Mouse (Mus musculus) neural tube, embryonic 13.5 days (tissue): Measurements from ENCODE around the gene Rom1. TPM values are rescaled to one million over a fixed set of nuclear protein-coding genes. Genes with fewer than 3 reads are reported as not detected.
"Not testable (repeated sequence)": the region's sequence is repeated elsewhere in the genome, so short reads cannot be mapped to it uniquely, and the experiment has no call there.

Experiments used
- ATAC-seq: fragments of 200-750 bp; cut with Nextera tagmentation; 2 replicates; pipeline ENCODE4 v1.8.0; 2017; ENCODE audit warnings: low read depth, mild to moderate bottlenecking, moderate TSS enrichment, moderate library complexity
- H3K27ac ChIP-seq: fragments of 300-500 bp; sonication (generic); replicated peaks from 2 replicates; pipeline ENCODE4 v1.5.1; 2015; ENCODE audit warnings: moderate library complexity, mild to moderate bottlenecking, inconsistent platforms
- H3K27me3 ChIP-seq: fragments of 300-500 bp; sonication (generic); 2 replicates; pipeline ENCODE4 v1.6.1; 2015; ENCODE audit warnings: mild to moderate bottlenecking, inconsistent platforms
- H3K36me3 ChIP-seq: fragments of 300-500 bp; sonication (generic); 2 replicates; pipeline ENCODE4 v1.6.1; 2015; ENCODE audit warnings: mild to moderate bottlenecking, inconsistent platforms
- H3K4me1 ChIP-seq: fragments of 300-500 bp; sonication (generic); replicated peaks from 2 replicates; pipeline ENCODE4 v1.6.1; 2015; ENCODE audit warnings: inconsistent platforms
- H3K4me2 ChIP-seq: fragments of 300-500 bp; sonication (generic); 2 replicates; pipeline ENCODE4 v1.6.1; 2015; ENCODE audit warnings: inconsistent platforms, mild to moderate bottlenecking, moderate library complexity
- H3K4me3 ChIP-seq: fragments of 300-500 bp; sonication (generic); 2 replicates; pipeline ENCODE4 v1.5.1; 2015; ENCODE audit warnings: mild to moderate bottlenecking, inconsistent platforms
- H3K9ac ChIP-seq: fragments of 300-500 bp; sonication (generic); 2 replicates; pipeline ENCODE4 v1.6.1; 2015; ENCODE audit warnings: moderate library complexity, mild to moderate bottlenecking, inconsistent platforms
- H3K9me3 ChIP-seq: fragments of 300-500 bp; sonication (generic); 2 replicates; pipeline ENCODE4 v1.6.1; 2016; ENCODE audit warnings: inconsistent platforms
- WGBS: fragments of 180-500 bp; shearing (Covaris S2); methylation state at CpG from one replicate; pipeline ENCODE4 v1.1.7; 2015; 5-methylcytosine and 5-hydroxymethylcytosine counted together
- polyA plus RNA-seq: library from polyadenylated mRNA; unstranded; fragments of >200 nt; fragmentation: Nextera tagmentation; extraction: Ambion mirVana; gene quantifications from 2 replicates; pipeline ENCODE4 v1.2.1, GENCODE M21; 2015

Rom1 gene
- polyA plus RNA-seq, 1 experiment from 2014 or later: 2.8 TPM

GRCm38 (mm10) chr19:8920073-8920736, 9.0 kb downstream of the Rom1 start, which contains the start of gene B3gat3:
B3gat3 (plus strand) TSS chr19:8920374.
- no peaks in the 10 kb centered on the region for H3K9me3 ChIP-seq
- H3K9ac ChIP-seq: peak within 1 kb of the TSS; percentile 81
- H3K36me3 ChIP-seq: peaks cover 30% of the 10 kb centered on the region
- peak within 1 kb of the TSS; percentile 87 for H3K27ac ChIP-seq
- peak; percentile 98 for ATAC-seq
- H3K27me3 ChIP-seq: no peaks in the 10 kb centered on the region
- H3K4me1 ChIP-seq: peaks cover 20% of the 10 kb centered on the region
- H3K4me3 ChIP-seq: peak within 1 kb of the TSS; percentile 84
- peak within 1 kb of the TSS; percentile 85 for H3K4me2 ChIP-seq
- WGBS: 3% methylated on average over 50 of the region's 50 CpGs

- peak overlapping the region; percentile 81; the same call in 1 of the 2 replicates for H3K9ac ChIP-seq
- peak overlapping the region; percentile 87 for H3K27ac ChIP-seq
- WGBS: 49% methylated on average over 6 of the region's 6 CpGs
- peaks cover 34% of the 10 kb centered on the region for H3K36me3 ChIP-seq
- peak overlapping the region; percentile 84 for H3K4me3 ChIP-seq
- H3K4me1 ChIP-seq: peaks cover 20% of the 10 kb centered on the region
- no peaks in the 10 kb centered on the region for H3K9me3 ChIP-seq
- H3K27me3 ChIP-seq: no peaks in the 10 kb centered on the region
- peak; percentile 12; the same call in 1 of the 2 replicates for ATAC-seq
- peak overlapping the region; percentile 85 for H3K4me2 ChIP-seq
These were observed 9.5 kb downstream of the Rom1 start for GRCm38 (mm10) chr19:8919684-8920072.

GRCm38 (mm10) chr19:8919000-8919399, 10.2 kb downstream of the Rom1 start:
- H3K9me3 ChIP-seq: no peaks in the 10 kb centered on the region
- no peak overlapping the region for H3K4me2 ChIP-seq
- peaks cover 41% of the 10 kb centered on the region for H3K36me3 ChIP-seq
- no peak overlapping the region for H3K9ac ChIP-seq
- no peaks in the 10 kb centered on the region for H3K27me3 ChIP-seq
- H3K4me3 ChIP-seq: no peak overlapping the region
- no peak overlapping the region for H3K27ac ChIP-seq
- no peak for ATAC-seq
- WGBS: 93% methylated on average over 3 of the region's 3 CpGs
- peaks cover 20% of the 10 kb centered on the region for H3K4me1 ChIP-seq

- no peak overlapping the region for H3K4me2 ChIP-seq
- no peak overlapping the region for H3K27ac ChIP-seq
- no peaks in the 10 kb centered on the region for H3K9me3 ChIP-seq
- no peak overlapping the region for H3K4me3 ChIP-seq
- H3K4me1 ChIP-seq: no peaks in the 10 kb centered on the region
- H3K36me3 ChIP-seq: peaks cover 80% of the 10 kb centered on the region
- no peak overlapping the region for H3K9ac ChIP-seq
- H3K27me3 ChIP-seq: no peaks in the 10 kb centered on the region
- WGBS: 93% methylated on average over 3 of the region's 3 CpGs
- no peak for ATAC-seq
These were observed 14.9 kb downstream of the Rom1 start for GRCm38 (mm10) chr19:8914212-8914611.

- Histone ChIP-seq H3K27me3 (no peaks in the 10 kb centered on the region), H3K36me3 (peaks cover 100% of the 10 kb centered on the region), H3K4me3 (no peak overlapping the region), H3K9me3 (no peaks in the 10 kb centered on the region), H3K4me1 (no peaks in the 10 kb centered on the region), H3K27ac (no peak overlapping the region), H3K9ac (no peak overlapping the region), H3K4me2 (no peak overlapping the region)
- 93% methylated on average over 5 of the region's 5 CpGs for WGBS
- ATAC-seq: no peak
These were observed 17.3 kb downstream of the Rom1 start for GRCm38 (mm10) chr19:8911810-8912209.

- H3K4me1 ChIP-seq: no peaks in the 10 kb centered on the region
- no peak overlapping the region for H3K27ac ChIP-seq
- peaks cover 97% of the 10 kb centered on the region for H3K36me3 ChIP-seq
- 90% methylated on average over 6 of the region's 6 CpGs for WGBS
- no peaks in the 10 kb centered on the region for H3K27me3 ChIP-seq
- H3K4me2 ChIP-seq: no peak overlapping the region
- H3K4me3 ChIP-seq: no peak overlapping the region
- H3K9me3 ChIP-seq: no peaks in the 10 kb centered on the region
- H3K9ac ChIP-seq: no peak overlapping the region
- ATAC-seq: no peak
These were observed 20.6 kb downstream of the Rom1 start for GRCm38 (mm10) chr19:8908531-8908930.

GRCm38 (mm10) chr19:8903412-8903811, 25.7 kb downstream of the Rom1 start:
- H3K4me1 ChIP-seq: peaks cover 25% of the 10 kb centered on the region
- WGBS: 94% methylated on average over 5 of the region's 5 CpGs
- H3K9ac ChIP-seq: no peak overlapping the region
- no peak overlapping the region for H3K4me3 ChIP-seq
- H3K27ac ChIP-seq: no peak overlapping the region
- H3K9me3 ChIP-seq: no peaks in the 10 kb centered on the region
- peaks cover 64% of the 10 kb centered on the region for H3K36me3 ChIP-seq
- no peak for ATAC-seq
- H3K4me2 ChIP-seq: no peak overlapping the region
- H3K27me3 ChIP-seq: no peaks in the 10 kb centered on the region

- peak overlapping the region; percentile 96 for H3K4me2 ChIP-seq
- peak overlapping the region; percentile 95 for H3K9ac ChIP-seq
- ATAC-seq: no peak
- no peaks in the 10 kb centered on the region for H3K27me3 ChIP-seq
- H3K36me3 ChIP-seq: peaks cover 40% of the 10 kb centered on the region
- H3K4me3 ChIP-seq: peak overlapping the region; percentile 98
- 56% methylated on average over 3 of the region's 3 CpGs for WGBS
- H3K4me1 ChIP-seq: peaks cover 43% of the 10 kb centered on the region
- H3K27ac ChIP-seq: no peak overlapping the region
- no peaks in the 10 kb centered on the region for H3K9me3 ChIP-seq
These were observed 30.1 kb downstream of the Rom1 start for GRCm38 (mm10) chr19:8899079-8899478.

- peaks cover 36% of the 10 kb centered on the region for H3K36me3 ChIP-seq
- H3K9me3 ChIP-seq: no peaks in the 10 kb centered on the region
- no peak for ATAC-seq
- peak overlapping the region; percentile 98 for H3K4me3 ChIP-seq
- H3K4me2 ChIP-seq: peak overlapping the region; percentile 96
- no peaks in the 10 kb centered on the region for H3K27me3 ChIP-seq
- H3K4me1 ChIP-seq: peaks cover 48% of the 10 kb centered on the region
- peak overlapping the region; percentile 90 for H3K27ac ChIP-seq
- peak overlapping the region; percentile 95 for H3K9ac ChIP-seq
- 14% methylated on average over 13 of the region's 13 CpGs for WGBS
These were observed 30.6 kb downstream of the Rom1 start for GRCm38 (mm10) chr19:8898576-8898975.

- Histone ChIP-seq H3K4me1 (peaks cover 52% of the 10 kb centered on the region), H3K9ac (peak within 1 kb of the TSS; percentile 95), H3K36me3 (peaks cover 31% of the 10 kb centered on the region), H3K9me3 (no peaks in the 10 kb centered on the region), H3K27me3 (no peaks in the 10 kb centered on the region), H3K4me3 (peak within 1 kb of the TSS; percentile 98), H3K27ac (peak within 1 kb of the TSS; percentile 90), H3K4me2 (peak within 1 kb of the TSS; percentile 96)
- ATAC-seq: peak; percentile 98
- under 1% methylated on average over 53 of the region's 53 CpGs for WGBS
These were observed 31.2 kb downstream of the Rom1 start, which contains the start of gene Ganab for GRCm38 (mm10) chr19:8897865-8898495. Ganab (plus strand) TSS chr19:8898071.

GRCm38 (mm10) chr19:8897211-8897864, 31.8 kb downstream of the Rom1 start:
- peak overlapping the region; percentile 98 for H3K4me3 ChIP-seq
- ATAC-seq: peak; percentile 68
- H3K4me1 ChIP-seq: peaks cover 55% of the 10 kb centered on the region
- not testable (repeated sequence) for H3K9me3 ChIP-seq, H3K27me3 ChIP-seq
- H3K4me2 ChIP-seq: peak overlapping the region; percentile 96
- H3K9ac ChIP-seq: peak overlapping the region; percentile 95
- peaks cover 26% of the 10 kb centered on the region for H3K36me3 ChIP-seq
- peak overlapping the region; percentile 85 for H3K27ac ChIP-seq
- 18% methylated on average over 21 of the region's 21 CpGs for WGBS

GRCm38 (mm10) chr19:8896231-8896630, 32.9 kb downstream of the Rom1 start:
- H3K4me1 ChIP-seq: peaks cover 53% of the 10 kb centered on the region
- ATAC-seq: not testable (repeated sequence)

More at GRCm38 (mm10) chr19:8896231-8896630, 32.9 kb downstream of the Rom1 start:
- 89% methylated on average over 5 of the region's 5 CpGs for WGBS
- Histone ChIP-seq H3K27ac (peak overlapping the region; percentile 85; the same call in 1 of the 2 replicates), H3K36me3 (peaks cover 21% of the 10 kb centered on the region), H3K9ac (peak overlapping the region; percentile 95)
- H3K27me3 ChIP-seq, H3K9me3 ChIP-seq, H3K4me2 ChIP-seq, H3K4me3 ChIP-seq: not testable (repeated sequence)
